Mouse (Mus musculus): ENCODE data around the gene Mtmr6. TPM values are rescaled to one million over a fixed set of nuclear protein-coding genes. Genes with fewer than 3 reads are reported as not detected.
A peak's percentile ranks its signal among the peaks of the same experiment; 100 is the strongest.

The Mtmr6 gene
- 23.8 and 25.9 TPM in 2 replicates for polyA plus RNA-seq (2015; fragmentation: Nextera tagmentation; extraction: Ambion mirVana)

DNA sequence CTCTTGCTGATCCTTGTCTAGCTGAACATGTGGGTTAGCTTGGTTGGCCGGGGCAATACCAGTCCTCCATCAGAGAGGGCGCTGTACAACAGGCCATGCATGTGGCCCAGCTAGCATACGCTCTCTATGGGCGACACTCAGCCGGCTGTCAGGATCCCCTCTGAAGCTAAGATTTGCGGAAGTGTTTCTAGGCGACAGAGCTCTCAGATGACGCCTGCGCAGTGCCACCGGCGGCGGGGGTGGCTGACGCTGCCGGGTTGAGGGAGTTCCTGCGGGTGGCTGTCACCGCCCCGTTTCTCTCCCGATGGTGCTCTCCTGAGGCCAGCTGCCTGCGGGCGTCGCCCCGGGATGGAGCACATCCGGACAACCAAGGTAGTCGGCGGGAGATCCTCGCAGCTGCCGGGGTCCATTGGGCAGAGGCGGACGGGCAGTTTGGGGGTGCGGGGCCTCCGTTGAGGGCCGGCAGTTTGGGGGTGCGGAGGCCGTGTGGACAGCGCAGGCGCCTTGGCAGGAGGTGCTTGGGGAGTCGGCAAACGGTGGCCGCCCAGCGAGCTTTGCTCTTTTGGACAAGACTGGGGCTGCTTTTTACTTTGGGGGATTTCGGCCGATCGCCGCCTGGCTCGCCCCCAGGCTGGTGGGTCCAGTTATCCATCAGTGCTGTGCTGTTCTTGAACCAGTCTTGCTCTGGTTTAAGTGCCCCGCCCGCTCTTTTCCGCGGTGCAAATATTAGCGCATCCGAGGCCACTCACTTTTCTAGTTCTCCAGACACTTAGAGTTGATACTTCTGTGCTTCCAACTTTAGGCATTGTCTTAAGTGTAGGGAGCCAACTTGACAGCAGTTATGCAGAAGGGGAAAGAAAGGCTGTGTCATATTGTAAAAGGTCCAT lies at the start of gene Mtmr6:
Gene Mtmr6 (plus strand): TSS at position 239 of the 887 bp plus-strand sequence.

DNA sequence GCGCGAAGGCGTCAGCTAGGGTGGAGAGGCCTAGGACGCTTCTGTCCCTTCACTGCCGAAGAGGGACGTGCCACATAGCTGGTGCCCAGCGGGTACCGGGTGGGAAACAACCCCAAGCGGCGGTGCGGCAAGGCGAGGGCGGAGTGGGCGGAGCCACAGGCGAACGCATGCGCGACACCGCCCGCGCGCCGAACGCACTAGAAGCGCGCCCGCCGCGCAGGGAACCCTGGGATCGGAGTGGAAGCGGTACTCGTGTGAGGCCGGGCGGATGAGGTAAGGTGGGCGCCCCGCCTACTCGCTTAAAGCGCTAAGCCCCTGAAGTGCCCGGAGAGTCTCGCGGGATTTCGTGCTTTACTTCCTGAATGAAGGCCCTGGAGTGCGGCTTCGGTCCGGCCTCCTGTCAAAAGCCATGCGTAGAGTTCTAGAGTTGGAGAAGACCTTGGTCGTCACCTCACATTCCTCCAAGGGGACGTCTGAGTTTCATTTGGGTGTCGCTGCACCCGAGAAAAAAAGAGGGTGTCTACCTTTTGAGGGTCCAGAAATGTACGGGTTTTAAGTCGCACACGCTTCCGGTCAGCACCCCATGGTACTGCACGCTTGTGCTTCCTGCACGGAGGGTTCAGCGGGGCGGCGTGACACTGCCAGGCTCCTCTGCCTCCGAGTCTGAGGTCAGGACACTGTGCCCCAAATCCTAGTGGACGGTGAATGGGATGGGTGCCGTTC lies 13.6 kb upstream of the Mtmr6 start, which contains the start of the genes Nupl1 and Gm49336:
Gene Nupl1 (minus strand): TSS at position 151 of the 723 bp plus-strand sequence.
Gene Gm49336 (minus strand): TSS at position 227 of the 723 bp plus-strand sequence.

MicroRNA genes within 50 kb of the gene (microRNA counts, 519-probe panel; counts per million panel counts)
- 296 counts per million, percentile 58 among the panel's probes with 10 or more counts for microRNA mmu-miR-719

Small RNA genes lying within 50 kb of the gene (microRNA-seq; reads per million reads assigned to microRNA genes)
- 0 reads per million in 2 experiments for gene Mir719

Other genes with a start within 250 kb of the Mtmr6 start
- gene Atp8a2, start 68.0 kb upstream of the Mtmr6 start, polyA plus RNA-seq (2015; fragmentation: Nextera tagmentation; extraction: Ambion mirVana), result 1.1 and 1.2 TPM in 2 replicates
- gene Nupl1, start 13.8 kb upstream of the Mtmr6 start, polyA plus RNA-seq (2015; fragmentation: Nextera tagmentation; extraction: Ambion mirVana), result not detected in 2 replicates
- 17.7 and 18.4 TPM in 2 replicates for gene Gm49336, start 13.7 kb upstream of the Mtmr6 start, polyA plus RNA-seq (2015; fragmentation: Nextera tagmentation; extraction: Ambion mirVana)
- gene Amer2, start 108.0 kb downstream of the Mtmr6 start, polyA plus RNA-seq (2015; fragmentation: Nextera tagmentation; extraction: Ambion mirVana), result 0.06 and 0.08 TPM in 2 replicates